Mouse (Mus musculus) adipose tissue, adult 10 weeks (tissue): Measurements from ENCODE around the gene Zim1. TPM values are rescaled to one million over a fixed set of nuclear protein-coding genes. Genes with fewer than 3 reads are reported as not detected.

Experiments used
- polyA plus RNA-seq: library from polyadenylated mRNA; stranded (reverse); fragments of 350-450 nt; fragmentation: Illumina TruSeq; extraction: RNeasy Lipid Tissue Mini Kit (QIAGEN cat#74804); gene quantifications from one replicate; pipeline ENCODE4 v1.2.3, GENCODE M21; 2014; ENCODE audit warnings: low read depth, low replicate concordance

Zim1 gene
- polyA plus RNA-seq: 1.4 TPM

DNA sequence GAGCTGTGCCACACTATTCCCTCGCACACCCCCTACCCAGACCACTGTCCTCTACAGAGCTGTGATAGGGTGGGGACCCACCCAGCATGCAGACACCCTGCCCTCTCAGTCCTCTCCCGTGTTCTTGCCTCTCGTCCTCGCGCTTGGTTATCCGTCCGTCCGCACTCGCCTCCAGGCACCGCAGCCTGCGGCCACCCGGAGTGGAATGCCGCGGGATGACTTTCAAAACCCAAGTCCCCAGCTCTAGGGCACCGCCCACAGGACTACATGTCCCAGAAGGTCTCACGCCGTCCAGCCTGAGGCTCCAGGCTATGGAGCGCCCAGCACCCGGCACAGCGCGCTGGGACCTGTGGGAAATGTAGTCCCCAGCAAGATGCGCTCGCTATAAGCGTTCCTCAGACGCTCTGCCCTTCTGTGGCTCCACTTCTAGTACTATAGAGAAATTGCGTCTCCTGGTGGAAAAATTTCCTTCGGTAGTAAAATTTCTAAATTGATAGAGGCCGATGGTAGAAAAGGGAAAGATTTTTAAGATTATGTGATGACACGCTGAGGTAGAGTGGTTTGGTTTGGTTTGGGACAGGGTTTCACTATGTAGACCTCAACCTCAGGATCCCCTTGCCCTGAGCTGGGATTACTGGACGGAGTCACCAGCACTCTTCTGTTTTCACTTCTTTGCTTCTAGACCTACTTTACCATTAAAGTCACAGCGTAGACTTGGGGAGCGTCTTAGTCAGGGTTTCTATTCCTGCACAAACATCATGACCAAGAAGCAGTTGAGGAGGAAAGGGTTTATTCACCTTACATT is at the start of gene Zim1:
Zim1 (minus strand) TSS at position 210 of the 805 bp plus-strand sequence.

DNA sequence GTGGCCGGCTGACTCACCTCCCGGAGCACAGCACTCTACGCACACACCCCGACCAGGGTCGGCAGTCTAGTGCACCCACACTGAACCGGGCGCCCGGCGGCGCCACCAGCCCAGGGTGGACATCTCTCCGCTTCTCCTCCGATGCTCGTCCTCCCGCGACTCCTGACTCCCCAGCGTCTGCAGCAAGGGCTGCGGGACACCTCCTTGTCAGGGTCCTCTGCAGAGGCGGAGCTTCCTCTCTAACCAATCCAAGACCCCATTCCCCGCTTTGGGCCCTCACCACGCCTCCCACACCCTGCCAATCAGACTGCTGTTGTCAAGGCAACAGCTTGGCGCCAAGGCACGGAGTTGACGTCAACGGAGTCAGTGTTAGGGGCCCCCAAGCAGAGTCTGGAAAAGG is 34.0 kb upstream of the Zim1 start, which contains the start of the genes Peg3 and Usp29:
Peg3 (minus strand) TSS at position 191 of the 400 bp plus-strand sequence.
Usp29 (plus strand) TSS at position 338 of the 400 bp plus-strand sequence.

Other genes starting within 250 kb of the Zim1 start
- gene Olfr1336, start 240.3 kb downstream of the Zim1 start, polyA plus RNA-seq: not detected
- gene Olfr1346, start 229.3 kb downstream of the Zim1 start, polyA plus RNA-seq: not detected
- not detected for gene Olfr5, start 209.5 kb downstream of the Zim1 start, polyA plus RNA-seq
- not detected for gene Olfr1347, start 196.7 kb downstream of the Zim1 start, polyA plus RNA-seq
- not detected for gene Olfr1348, start 187.7 kb downstream of the Zim1 start, polyA plus RNA-seq
- 0.14 TPM for gene Olfr1349, start 173.5 kb downstream of the Zim1 start, polyA plus RNA-seq
- not detected for gene Olfr1350, start 131.6 kb downstream of the Zim1 start, polyA plus RNA-seq
- gene Peg3, start 34.0 kb upstream of the Zim1 start, polyA plus RNA-seq: 20.0 TPM
- 0.05 TPM for gene Usp29, start 34.1 kb upstream of the Zim1 start, polyA plus RNA-seq